Mouse (Mus musculus): ENCODE measurements around the gene Qrsl1.

GRCm38 (mm10) chr10:43830251-43831018 lies 71.1 kb downstream of the Qrsl1 start:
- TF ChIP-seq TAL1 (IDR thresholded peaks at IDR 0.05; ENCODE audit: low read length) = no peak
- TF ChIP-seq GATA1 (IDR thresholded peaks at IDR 0.05; ENCODE audit: low read length) = no peak

Data from erythroblast, embryonic 14.5 days (primary cell).